Mouse (Mus musculus) testis, adult 2 months (tissue): Measurements from ENCODE around the gene Ccdc80. TPM values are rescaled to one million over a fixed set of nuclear protein-coding genes. Genes with fewer than 3 reads are reported as not detected.

Experiments
- H3K27ac ChIP-seq: fragments of 200-500 bp; 2 replicates; pipeline ENCODE4 v1.5.1; 2012; ENCODE audit warnings: low read depth, low read length; ENCODE audit not compliant: control insufficient read depth, insufficient read depth
- H3K27me3 ChIP-seq: fragments of 200-500 bp; 2 replicates; pipeline ENCODE4 v1.6.1; 2012; ENCODE audit warnings: mild to moderate bottlenecking, low read length, moderate library complexity; ENCODE audit not compliant: control insufficient read depth, insufficient read depth
- H3K36me3 ChIP-seq: fragments of 200-500 bp; 2 replicates; pipeline ENCODE4 v1.6.1; 2012; ENCODE audit warnings: mild to moderate bottlenecking, low read length; ENCODE audit not compliant: control insufficient read depth, insufficient read depth
- H3K4me1 ChIP-seq: fragments of 200-500 bp; 2 replicates; pipeline ENCODE4 v1.6.1; 2012; ENCODE audit warnings: low read length; ENCODE audit not compliant: control insufficient read depth, insufficient read depth
- H3K4me3 ChIP-seq: fragments of 200-500 bp; 2 replicates; pipeline ENCODE4 v1.5.1; 2012; ENCODE audit warnings: low read depth, mild to moderate bottlenecking, low read length, moderate library complexity, mixed read lengths; ENCODE audit not compliant: control insufficient read depth
- CTCF ChIP-seq: fragments of 200-500 bp; IDR thresholded peaks from 2 replicates; pipeline ENCODE4 v1.5.1; 2012; ENCODE audit warnings: low read depth, mild to moderate bottlenecking, inconsistent platforms, low read length, moderate library complexity; ENCODE audit not compliant: control insufficient read depth, insufficient read depth, insufficient replicate concordance
- POLR2A ChIP-seq: fragments of 200-500 bp; IDR thresholded peaks from 2 replicates; pipeline ENCODE4 v1.6.1; 2012; ENCODE audit warnings: low read depth, mild to moderate bottlenecking, inconsistent platforms, low read length, moderate library complexity; ENCODE audit not compliant: control insufficient read depth
- polyA plus RNA-seq: library from polyadenylated mRNA; depleted of rRNA; stranded (reverse); fragments of >200 nt; gene quantifications from 2 replicates; pipeline ENCODE4 v1.2.3, GENCODE M21; 2012

Gene Ccdc80
- polyA plus RNA-seq, 1 experiment, result 0.77 TPM

- Histone ChIP-seq H3K4me1 (no peaks in the 10 kb centered on the region), H3K4me3 (no peak overlapping the region), H3K36me3 (no peaks in the 10 kb centered on the region), H3K27ac (no peak overlapping the region), H3K27me3 (no peaks in the 10 kb centered on the region)
- TF ChIP-seq POLR2A (no peak), CTCF (no peak)
These were observed 13.9 kb upstream of the Ccdc80 start for GRCm38 (mm10) chr16:45079322-45079721.

DNA sequence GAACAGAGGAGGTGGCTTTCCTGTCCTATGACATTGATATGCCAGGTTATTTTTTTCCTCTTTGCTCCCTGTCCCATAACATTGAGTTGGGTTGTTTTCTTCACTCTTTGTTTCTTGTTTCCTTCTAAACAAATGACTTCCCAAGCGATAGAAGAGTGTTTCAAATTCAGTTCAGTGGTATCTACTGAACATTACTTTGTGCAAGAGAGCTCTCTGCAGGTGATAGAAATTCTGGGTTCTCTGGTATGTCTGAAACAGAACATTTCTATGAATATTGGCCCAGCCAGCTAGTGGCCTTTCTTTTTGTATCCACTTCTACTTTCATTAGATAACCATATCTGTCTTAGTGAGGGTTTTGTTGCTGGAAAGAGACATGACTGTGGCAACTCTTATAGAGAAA is 4.4 kb upstream of the Ccdc80 start:
- Histone ChIP-seq H3K27ac (no peak overlapping the region), H3K4me3 (no peak overlapping the region), H3K4me1 (no peaks in the 10 kb centered on the region; the same call in 1 of the 2 replicates), H3K36me3 (no peaks in the 10 kb centered on the region), H3K27me3 (no peaks in the 10 kb centered on the region)
- TF ChIP-seq POLR2A, result no peak
- TF ChIP-seq CTCF, result no peak

GRCm38 (mm10) chr16:45090005-45090404 is 3.2 kb upstream of the Ccdc80 start:
- no peak overlapping the region for H3K27ac ChIP-seq
- H3K27me3 ChIP-seq, result no peaks in the 10 kb centered on the region
- no peak overlapping the region for H3K4me3 ChIP-seq
- peaks cover 3% of the 10 kb centered on the region; the same call in 1 of the 2 replicates for H3K4me1 ChIP-seq
- no peaks in the 10 kb centered on the region for H3K36me3 ChIP-seq
- TF ChIP-seq CTCF (peak; percentile 56; the same call in 1 of the 2 replicates), POLR2A (no peak)

GRCm38 (mm10) chr16:45094136-45094756 is 1.0 kb downstream of the Ccdc80 start:
- H3K4me3 ChIP-seq, result no peak overlapping the region
- TF ChIP-seq CTCF (no peak), POLR2A (no peak)
- H3K27ac ChIP-seq, result no peak overlapping the region
- H3K36me3 ChIP-seq, result no peaks in the 10 kb centered on the region
- H3K4me1 ChIP-seq, result peaks cover 10% of the 10 kb centered on the region
- H3K27me3 ChIP-seq, result no peaks in the 10 kb centered on the region

DNA sequence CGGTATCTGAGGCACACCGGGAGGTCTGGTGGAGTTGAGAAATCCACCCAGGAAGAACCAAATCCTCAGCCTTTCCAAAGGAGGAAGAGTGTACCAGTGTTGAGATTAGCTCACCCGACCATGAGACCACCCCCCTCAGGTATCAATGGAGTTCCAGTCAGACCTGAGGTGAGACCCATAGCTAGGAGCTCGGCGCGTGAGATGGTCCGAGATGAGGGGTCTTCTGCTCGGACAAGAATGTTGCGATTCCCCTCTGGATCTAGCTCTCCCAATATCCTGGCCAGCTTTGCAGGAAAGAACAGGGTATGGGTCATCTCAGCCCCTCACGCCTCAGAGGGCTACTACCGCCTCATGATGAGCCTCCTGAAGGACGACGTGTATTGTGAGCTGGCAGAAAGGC is 1.8 kb downstream of the Ccdc80 start:
- Histone ChIP-seq H3K4me3 (no peak overlapping the region; the same call in 1 of the 2 replicates), H3K4me1 (peaks cover 10% of the 10 kb centered on the region), H3K27ac (no peak overlapping the region), H3K27me3 (no peaks in the 10 kb centered on the region), H3K36me3 (no peaks in the 10 kb centered on the region)
- TF ChIP-seq POLR2A (no peak), CTCF (no peak)

DNA sequence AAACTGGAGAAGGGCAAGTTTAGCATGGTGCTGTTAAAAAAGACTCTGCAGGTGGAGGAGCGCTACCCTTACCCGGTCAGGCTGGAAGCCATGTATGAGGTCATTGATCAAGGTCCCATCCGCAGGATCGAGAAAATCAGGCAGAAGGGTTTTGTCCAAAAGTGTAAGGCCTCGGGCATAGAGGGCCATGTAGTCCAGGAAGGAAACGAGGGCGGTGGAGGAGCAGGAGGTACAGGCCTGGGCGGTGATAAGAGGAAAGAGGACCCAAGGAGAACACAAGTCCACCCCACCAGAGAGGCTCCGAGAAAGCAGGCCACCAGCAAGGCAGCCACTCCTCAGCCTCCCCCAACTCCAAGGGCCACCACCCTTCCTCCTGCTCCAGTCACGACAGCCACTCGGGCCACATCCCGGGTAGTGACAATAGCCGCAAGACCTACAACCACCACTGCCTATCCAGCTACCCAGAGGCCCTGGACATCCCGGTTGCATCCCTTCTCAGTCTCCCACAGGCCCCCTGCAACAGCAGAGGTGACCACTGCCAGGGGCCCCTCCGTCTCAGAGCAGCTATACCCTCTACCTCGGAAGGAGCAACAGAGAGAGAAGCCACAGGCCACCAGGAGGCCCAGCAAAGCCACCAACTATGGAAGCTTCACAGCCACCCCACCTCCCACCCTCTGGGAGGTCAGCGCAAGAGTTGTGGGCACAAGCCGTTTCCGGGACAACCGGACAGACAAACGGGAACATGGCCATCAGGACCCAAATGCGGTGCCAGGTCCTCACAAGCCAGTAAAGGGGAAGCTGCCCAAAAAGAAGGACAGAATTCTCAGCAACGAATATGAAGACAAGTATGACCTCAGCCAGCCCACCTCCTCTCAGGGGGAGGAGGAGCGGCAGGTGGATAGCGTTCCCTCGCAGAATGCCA is 2.6 kb downstream of the Ccdc80 start:
- Histone ChIP-seq H3K36me3 (no peaks in the 10 kb centered on the region), H3K4me1 (peaks cover 10% of the 10 kb centered on the region), H3K27ac (no peak overlapping the region), H3K27me3 (no peaks in the 10 kb centered on the region), H3K4me3 (no peak overlapping the region; the same call in 1 of the 2 replicates)
- no peak for TF ChIP-seq CTCF

- TF ChIP-seq POLR2A (no peak), CTCF (no peak)
- Histone ChIP-seq H3K4me3 (no peak overlapping the region), H3K27ac (no peak overlapping the region), H3K36me3 (no peaks in the 10 kb centered on the region), H3K27me3 (no peaks in the 10 kb centered on the region), H3K4me1 (peaks cover 10% of the 10 kb centered on the region)
These were observed 4.3 kb downstream of the Ccdc80 start for GRCm38 (mm10) chr16:45097467-45097866.
